Mouse (Mus musculus) liver, embryonic 12.5 days (tissue): Measurements from ENCODE around the gene Atp7a. TPM values are rescaled to one million over a fixed set of nuclear protein-coding genes. Genes with fewer than 3 reads are reported as not detected.
"Not testable (repeated sequence)": the region's sequence is repeated elsewhere in the genome, so short reads cannot be mapped to it uniquely, and the experiment has no call there.

Experiments
- ATAC-seq: fragments of 200-750 bp; cut with Nextera tagmentation; 2 replicates; pipeline ENCODE4 v1.8.0; 2017; ENCODE audit warnings: moderate number of reproducible peaks, mild to moderate bottlenecking, moderate library complexity
- H3K27ac ChIP-seq: fragments of 300-500 bp; sonication (generic); 2 replicates; pipeline ENCODE4 v1.5.1; 2016; ENCODE audit warnings: mild to moderate bottlenecking
- H3K27me3 ChIP-seq: fragments of 300-500 bp; sonication (generic); replicated peaks from 2 replicates; pipeline ENCODE4 v1.6.1; 2016; ENCODE audit warnings: mild to moderate bottlenecking, moderate library complexity
- H3K36me3 ChIP-seq: fragments of 300-500 bp; sonication (generic); 2 replicates; pipeline ENCODE4 v1.6.1; 2016; ENCODE audit warnings: mild to moderate bottlenecking, moderate library complexity
- H3K4me1 ChIP-seq: fragments of 300-500 bp; sonication (generic); 2 replicates; pipeline ENCODE4 v1.6.1; 2016
- H3K4me2 ChIP-seq: fragments of 300-500 bp; sonication (generic); 2 replicates; pipeline ENCODE4 v1.6.1; 2016; ENCODE audit warnings: mild to moderate bottlenecking, moderate library complexity
- H3K4me3 ChIP-seq: fragments of 300-500 bp; sonication (generic); 2 replicates; pipeline ENCODE4 v1.5.1; 2016; ENCODE audit warnings: mild to moderate bottlenecking, moderate library complexity
- H3K9ac ChIP-seq: fragments of 300-500 bp; sonication (generic); 2 replicates; pipeline ENCODE4 v1.6.1; 2016; ENCODE audit warnings: mild to moderate bottlenecking, moderate library complexity
- H3K9me3 ChIP-seq: fragments of 300-500 bp; sonication (generic); replicated peaks from 2 replicates; pipeline ENCODE4 v1.6.1; 2016; ENCODE audit warnings: mild to moderate bottlenecking, moderate library complexity
- WGBS: fragments of 180-500 bp; shearing (Covaris S2); methylation state at CpG from one replicate; pipeline ENCODE4 v1.1.7; 2016; ENCODE audit not compliant: insufficient replicate concordance; 5-methylcytosine and 5-hydroxymethylcytosine counted together
- polyA plus RNA-seq: library from polyadenylated mRNA; unstranded; fragments of >200 nt; fragmentation: Nextera tagmentation; extraction: Ambion mirVana; gene quantifications from 2 replicates; pipeline ENCODE4 v1.2.1, GENCODE M21; 2016

Atp7a gene
- polyA plus RNA-seq, 1 experiment from 2014 or later, result 10.5 TPM

DNA sequence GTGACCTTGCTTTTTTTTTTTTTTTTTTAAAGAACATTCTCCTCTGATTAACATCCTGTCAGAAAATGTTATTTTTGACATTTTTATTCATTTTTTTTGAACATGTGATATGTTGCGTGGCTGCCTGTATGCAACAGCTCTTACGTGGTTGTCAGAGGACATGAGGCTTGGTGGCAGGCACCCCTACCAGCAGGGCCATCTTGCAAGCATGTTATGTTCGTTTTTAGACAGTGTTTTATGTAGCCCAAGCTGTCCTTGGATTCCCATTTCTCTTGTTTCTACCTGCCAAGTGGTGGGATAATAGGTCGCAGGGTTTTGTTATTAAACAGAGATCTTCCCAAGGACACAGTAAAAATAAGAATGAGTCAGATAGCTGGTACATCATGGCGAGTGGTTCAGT is 3.1 kb downstream of the Atp7a start:
- no peak for ATAC-seq
- Histone ChIP-seq H3K4me1 (peaks cover 5% of the 10 kb centered on the region; the same call in 1 of the 2 replicates), H3K9ac (no peak overlapping the region), H3K36me3 (no peaks in the 10 kb centered on the region), H3K4me3 (no peak overlapping the region), H3K27me3 (no peaks in the 10 kb centered on the region), H3K9me3 (no peaks in the 10 kb centered on the region), H3K27ac (no peak overlapping the region), H3K4me2 (no peak overlapping the region)
- 72% methylated on average over 5 of the region's 5 CpGs for WGBS

- H3K9me3 ChIP-seq, result no peaks in the 10 kb centered on the region
- no peak overlapping the region for H3K4me3 ChIP-seq
- no peaks in the 10 kb centered on the region for H3K36me3 ChIP-seq
- H3K4me1 ChIP-seq, result peaks cover 6% of the 10 kb centered on the region; the same call in 1 of the 2 replicates
- H3K4me2 ChIP-seq, result no peak overlapping the region
- H3K9ac ChIP-seq, result no peak overlapping the region
- H3K27ac ChIP-seq, result no peak overlapping the region
- no peak for ATAC-seq
- no peaks in the 10 kb centered on the region for H3K27me3 ChIP-seq
These were observed 4.0 kb downstream of the Atp7a start for GRCm38 (mm10) chrX:106031124-106031523.

DNA sequence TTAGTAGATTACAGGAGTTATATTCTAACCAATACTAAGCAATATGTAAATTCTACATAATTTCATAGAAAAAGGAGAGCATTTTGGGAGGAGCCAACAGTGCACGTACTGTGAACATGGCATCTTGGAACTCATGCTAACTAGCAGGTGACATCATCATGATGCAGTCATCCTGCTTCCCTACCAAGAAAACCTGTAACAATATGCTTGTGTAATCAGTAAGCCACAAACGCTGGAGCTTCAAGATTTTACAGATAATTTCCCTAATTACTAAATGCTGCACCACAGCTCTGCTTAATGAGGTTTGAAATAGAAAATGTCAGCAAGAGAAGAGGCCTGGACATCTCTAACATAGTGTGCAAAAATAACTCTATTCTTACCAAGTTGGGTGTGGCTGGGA is 8.7 kb downstream of the Atp7a start:
- Histone ChIP-seq H3K9ac (no peak overlapping the region), H3K9me3 (no peaks in the 10 kb centered on the region), H3K36me3 (no peaks in the 10 kb centered on the region), H3K4me1 (peaks cover 13% of the 10 kb centered on the region; the same call in 1 of the 2 replicates), H3K4me3 (no peak overlapping the region), H3K4me2 (no peak overlapping the region), H3K27ac (no peak overlapping the region), H3K27me3 (no peaks in the 10 kb centered on the region)
- 48% methylated on average over 2 of the region's 2 CpGs for WGBS
- no peak for ATAC-seq

DNA sequence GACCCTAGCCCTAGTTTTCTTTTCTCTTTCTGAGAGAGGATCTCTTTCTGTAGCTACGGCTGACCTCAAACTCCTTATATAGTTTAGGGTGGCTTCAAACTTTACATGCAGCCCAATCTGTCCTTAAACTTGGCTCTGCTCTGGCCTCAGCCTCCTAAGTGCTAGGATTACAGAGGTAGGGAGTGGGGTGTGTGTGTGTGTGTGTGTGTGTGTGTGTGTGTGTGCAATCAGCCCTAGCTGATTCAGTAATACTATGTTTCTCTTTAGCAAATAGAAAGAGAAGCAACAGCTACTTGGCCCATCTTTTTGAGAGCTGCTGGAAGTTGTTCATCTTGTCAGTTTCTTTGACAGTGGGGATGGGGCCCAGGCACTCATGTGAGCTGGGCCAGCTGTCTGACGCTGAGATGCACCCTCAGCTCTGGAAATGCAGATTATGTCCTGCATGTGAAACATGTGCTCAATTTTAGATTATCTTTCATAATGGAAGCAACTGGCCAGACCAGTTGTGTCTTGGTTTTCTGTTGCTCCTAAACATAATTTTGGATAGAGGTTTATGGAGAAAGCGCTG is 10.2 kb downstream of the Atp7a start:
- WGBS, result 69% methylated on average over 3 of the region's 3 CpGs

DNA sequence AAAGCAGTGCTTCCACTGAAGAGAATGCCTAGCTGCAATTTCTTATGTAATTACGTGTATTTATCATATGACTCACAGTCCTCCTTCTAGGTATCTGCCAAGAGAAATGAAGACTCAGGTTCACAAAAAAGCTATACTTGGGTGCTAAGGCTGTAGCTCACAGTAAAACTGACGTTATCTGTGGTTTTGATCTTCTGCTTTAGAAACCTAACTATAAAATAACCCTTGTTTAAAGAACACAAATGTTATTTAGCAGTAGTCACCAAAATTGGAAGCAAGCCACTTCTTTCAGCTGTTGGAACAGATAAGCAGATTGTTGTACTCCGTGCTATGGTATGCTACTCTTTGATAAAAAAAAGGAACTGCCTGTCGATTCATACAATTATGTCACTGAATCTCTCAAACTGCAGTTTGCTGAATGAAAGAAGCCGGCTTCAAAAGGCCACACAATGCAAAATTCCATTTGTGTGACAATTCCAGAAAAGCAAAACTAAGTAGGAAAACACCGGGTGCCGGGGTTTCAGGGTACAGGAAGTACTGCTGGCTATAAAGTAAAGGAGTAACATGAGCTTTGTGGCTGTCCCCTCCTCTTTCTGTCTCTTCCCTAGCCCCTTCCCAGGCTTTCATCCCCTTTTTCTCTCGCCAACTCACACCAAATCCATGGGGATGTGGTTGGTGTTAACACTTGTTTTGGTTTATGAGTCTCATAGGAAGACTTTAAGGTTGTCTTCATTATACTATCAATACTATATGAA is 17.0 kb downstream of the Atp7a start:
- no peak overlapping the region; the same call in 1 of the 2 replicates for H3K9ac ChIP-seq
- H3K4me2 ChIP-seq, result peak overlapping the region; percentile 50
- no peak overlapping the region for H3K4me3 ChIP-seq
- peak overlapping the region; percentile 27; the same call in 1 of the 2 replicates for H3K27ac ChIP-seq
- peak; percentile 81 for ATAC-seq
- H3K4me1 ChIP-seq, result peaks cover 35% of the 10 kb centered on the region
- WGBS, result 22% methylated on average over 8 of the region's 8 CpGs
- no peaks in the 10 kb centered on the region for H3K9me3 ChIP-seq
- H3K36me3 ChIP-seq, result no peaks in the 10 kb centered on the region
- H3K27me3 ChIP-seq, result no peaks in the 10 kb centered on the region

More for the DNA sequence above, 10.2 kb downstream of the Atp7a start:
- Histone ChIP-seq H3K4me3 (no peak overlapping the region), H3K27ac (no peak overlapping the region), H3K9me3 (no peaks in the 10 kb centered on the region), H3K36me3 (no peaks in the 10 kb centered on the region), H3K4me2 (no peak overlapping the region), H3K4me1 (peaks cover 14% of the 10 kb centered on the region; the same call in 1 of the 2 replicates), H3K27me3 (no peaks in the 10 kb centered on the region), H3K9ac (no peak overlapping the region)
- no peak for ATAC-seq

DNA sequence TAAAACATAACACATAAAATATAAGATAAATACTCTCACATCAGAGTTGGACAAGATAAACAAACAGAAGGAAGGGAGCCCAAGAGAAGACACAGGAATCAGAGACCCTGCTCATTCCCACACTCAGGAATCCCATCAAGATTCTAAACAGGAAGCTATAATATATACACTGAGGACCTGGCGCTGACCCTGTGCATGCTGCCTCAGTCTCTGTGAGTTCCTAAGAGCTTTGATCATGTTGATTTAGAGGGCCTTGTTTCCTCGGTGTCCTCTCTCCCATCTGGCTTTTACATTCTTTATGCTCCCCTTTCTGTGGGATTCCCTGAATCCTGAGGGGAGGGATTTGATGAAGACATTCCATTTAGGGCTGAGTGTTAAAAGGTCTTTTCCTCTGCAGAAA is 18.4 kb downstream of the Atp7a start:
- H3K4me3 ChIP-seq, result no peak overlapping the region
- H3K27ac ChIP-seq, result 0 out of 2 replicates have a peak overlapping the region, but pooled peaks have one; percentile 30
- WGBS, result 54% methylated on average over 2 of the region's 2 CpGs
- ATAC-seq, result no peak
- H3K4me1 ChIP-seq, result peaks cover 35% of the 10 kb centered on the region
- no peaks in the 10 kb centered on the region for H3K9me3 ChIP-seq
- no peak overlapping the region for H3K9ac ChIP-seq
- H3K36me3 ChIP-seq, result no peaks in the 10 kb centered on the region
- peak overlapping the region; percentile 32 for H3K4me2 ChIP-seq
- no peaks in the 10 kb centered on the region for H3K27me3 ChIP-seq

GRCm38 (mm10) chrX:106045928-106046327 is 18.9 kb downstream of the Atp7a start:
- H3K36me3 ChIP-seq, result no peaks in the 10 kb centered on the region
- peak; percentile 56 for ATAC-seq
- H3K4me2 ChIP-seq, result peak overlapping the region; percentile 32
- no peak overlapping the region for H3K9ac ChIP-seq
- H3K4me1 ChIP-seq, result peaks cover 35% of the 10 kb centered on the region
- no peaks in the 10 kb centered on the region for H3K27me3 ChIP-seq
- 35% methylated on average over 9 of the region's 9 CpGs for WGBS
- no peak overlapping the region for H3K4me3 ChIP-seq
- H3K27ac ChIP-seq, result 0 out of 2 replicates have a peak overlapping the region, but pooled peaks have one; percentile 30
- H3K9me3 ChIP-seq, result no peaks in the 10 kb centered on the region

GRCm38 (mm10) chrX:106048191-106048590 is 21.1 kb downstream of the Atp7a start:
- ATAC-seq, result no peak
- Histone ChIP-seq H3K4me3 (no peak overlapping the region), H3K9ac (no peak overlapping the region), H3K36me3 (no peaks in the 10 kb centered on the region), H3K27me3 (no peaks in the 10 kb centered on the region), H3K9me3 (no peaks in the 10 kb centered on the region), H3K4me2 (no peak overlapping the region), H3K4me1 (peaks cover 29% of the 10 kb centered on the region), H3K27ac (no peak overlapping the region)
- WGBS, result 64% methylated on average over 1 of the region's 1 CpGs

DNA sequence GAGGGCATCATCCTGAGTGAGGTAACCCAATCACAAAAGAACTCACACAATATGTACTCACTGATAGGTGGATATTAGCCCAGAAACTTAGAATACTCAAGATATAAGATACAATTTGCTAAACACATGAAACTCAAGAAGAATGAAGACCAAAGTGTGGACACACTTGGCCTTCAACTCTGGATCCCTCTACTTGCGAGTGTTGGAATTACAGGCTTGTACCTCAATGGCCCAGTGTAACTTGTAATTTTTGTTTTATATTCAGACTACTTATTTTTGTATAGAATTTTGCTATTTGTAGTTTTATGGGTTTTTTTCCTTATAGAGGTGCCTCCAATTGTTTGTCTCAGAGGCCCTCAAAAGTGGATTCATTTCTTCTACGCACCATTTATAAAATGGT is 50.8 kb downstream of the Atp7a start:
- not testable (repeated sequence) for H3K36me3 ChIP-seq, ATAC-seq
- 77% methylated on average over 2 of the region's 2 CpGs for WGBS

GRCm38 (mm10) chrX:106080811-106081443 is 53.9 kb downstream of the Atp7a start:
- Histone ChIP-seq H3K4me2 (no peak overlapping the region), H3K27me3 (no peaks in the 10 kb centered on the region), H3K9ac (no peak overlapping the region), H3K4me3 (no peak overlapping the region), H3K9me3 (no peaks in the 10 kb centered on the region), H3K4me1 (no peaks in the 10 kb centered on the region), H3K27ac (0 out of 2 replicates have a peak overlapping the region, but pooled peaks have one; percentile 14), H3K36me3 (no peaks in the 10 kb centered on the region)
- ATAC-seq, result no peak
- WGBS, result 61% methylated on average over 13 of the region's 13 CpGs

More for the DNA sequence above, 50.8 kb downstream of the Atp7a start:
- H3K27me3 ChIP-seq, H3K9ac ChIP-seq, H3K4me1 ChIP-seq, H3K4me2 ChIP-seq, H3K27ac ChIP-seq, H3K4me3 ChIP-seq, H3K9me3 ChIP-seq: not testable (repeated sequence)

DNA sequence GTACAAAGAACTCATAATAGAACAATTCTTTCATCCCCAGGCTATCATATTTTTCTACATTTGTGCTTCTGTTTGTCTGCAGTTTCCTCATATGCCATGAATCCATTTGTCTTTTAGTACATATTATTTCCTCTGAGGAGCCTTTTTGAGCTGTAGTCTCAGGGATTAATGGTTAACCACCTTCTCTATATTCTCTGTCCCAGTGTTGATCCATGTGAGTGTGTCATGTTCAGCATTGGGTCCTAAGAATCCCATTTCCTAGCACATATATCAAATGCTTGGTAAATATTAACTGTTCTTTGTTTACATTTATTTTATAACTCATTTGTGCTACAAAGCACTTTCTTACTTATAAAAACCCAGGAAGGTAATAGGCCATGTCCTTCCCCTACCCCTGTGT is 55.4 kb downstream of the Atp7a start:
- H3K9ac ChIP-seq, result no peak overlapping the region
- H3K27ac ChIP-seq, result no peak overlapping the region
- H3K4me3 ChIP-seq, result no peak overlapping the region
- ATAC-seq, result no peak
- H3K36me3 ChIP-seq, result no peaks in the 10 kb centered on the region
- H3K27me3 ChIP-seq, result no peaks in the 10 kb centered on the region
- H3K9me3 ChIP-seq, result no peaks in the 10 kb centered on the region
- no peaks in the 10 kb centered on the region for H3K4me1 ChIP-seq
- no peak overlapping the region for H3K4me2 ChIP-seq

- ATAC-seq, result no peak
- WGBS, result 63% methylated on average over 3 of the region's 3 CpGs
- H3K27me3 ChIP-seq, result no peaks in the 10 kb centered on the region
These were observed 58.1 kb downstream of the Atp7a start for GRCm38 (mm10) chrX:106085132-106085531.

More at GRCm38 (mm10) chrX:106085132-106085531, 58.1 kb downstream of the Atp7a start:
- H3K27ac ChIP-seq, result no peak overlapping the region
- H3K9me3 ChIP-seq, result no peaks in the 10 kb centered on the region
- no peaks in the 10 kb centered on the region for H3K4me1 ChIP-seq
- H3K9ac ChIP-seq, result no peak overlapping the region
- no peak overlapping the region for H3K4me2 ChIP-seq
- no peak overlapping the region for H3K4me3 ChIP-seq
- no peaks in the 10 kb centered on the region for H3K36me3 ChIP-seq
